ENCODE assay signal across 9 mouse cellular contexts in the genomic region with DNA sequence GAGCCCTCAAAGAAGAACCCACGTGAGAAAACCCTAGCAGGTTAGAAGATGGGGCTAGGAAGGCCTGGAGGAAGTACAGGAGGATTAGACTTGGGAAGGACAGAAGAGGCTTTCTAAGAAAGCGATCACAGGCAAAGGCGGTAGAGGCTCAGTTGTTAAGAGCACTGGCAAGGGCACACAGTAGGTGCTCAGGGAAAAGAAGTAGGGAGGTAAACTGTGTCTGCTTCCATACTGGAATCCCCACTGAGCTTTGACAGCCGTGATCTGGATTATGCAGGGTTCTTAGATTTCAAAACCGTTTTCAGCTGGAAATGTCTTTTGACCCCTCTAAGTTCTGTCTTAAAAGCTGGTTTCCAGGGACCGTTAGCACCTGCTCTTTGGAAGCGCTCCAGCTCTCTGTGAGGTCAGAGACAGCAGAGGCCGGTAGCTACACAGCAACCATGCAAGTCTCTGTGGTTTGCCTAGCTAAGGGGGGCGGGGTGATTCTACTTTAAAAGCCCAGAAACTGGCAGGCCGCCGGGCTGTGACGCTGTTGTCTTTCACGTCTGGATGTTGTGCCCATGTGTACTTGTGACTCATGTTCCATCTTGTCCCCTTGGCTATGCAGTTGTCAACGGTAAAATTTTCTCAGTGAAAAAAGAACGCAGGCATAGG. TPM values are rescaled to one million over a fixed set of nuclear protein-coding genes. Genes with fewer than 3 reads are reported as not detected.
DNase-seq lines count a peak whose midpoint lies in the region; ATAC-seq and TF ChIP-seq lines count a peak whose summit lies in the region.
"Had no signal": no experiment of that assay in that cellular context is flagged by ENCODE, and none has a peak within 500 bp of the region (broad histone marks: within the 10 kb centered on the region; RNA-seq: fewer than 3 reads in every experiment).

No protein-coding gene starts in this region.

- H3K27me3 ChIP-seq in hindbrain, embryonic 14.5 days (ENCODE audit: control insufficient read depth, insufficient read depth, low read length) = no peaks in the 10 kb centered on the region
- no peaks in the 10 kb centered on the region for H3K27me3 ChIP-seq in hindbrain, embryonic 16.5 days (replicated peaks; ENCODE audit: control insufficient read depth, insufficient read depth, low read length)
- H3K27me3 ChIP-seq in MEL (ENCODE audit: control insufficient read depth in 1 of 2, insufficient read depth in 2 of 2, low read length in 2 of 2) = no peaks in the 10 kb centered on the region
- H3K27me3 ChIP-seq in spleen, adult 2 months (ENCODE audit: control insufficient read depth, insufficient read depth, low read length) = no peaks in the 10 kb centered on the region
- no peaks in the 10 kb centered on the region for H3K27me3 ChIP-seq in hindbrain, embryonic 11.5 days (ENCODE audit: control insufficient read depth, insufficient read depth, low read length)

- no peaks in the 10 kb centered on the region for H3K4me1 ChIP-seq in hindbrain, embryonic 14.5 days (replicated peaks; ENCODE audit: control insufficient read depth, insufficient read depth, low read length)
- H3K4me1 ChIP-seq in hindbrain, embryonic 16.5 days (ENCODE audit: control insufficient read depth, insufficient read depth, low read depth, low read length) = no peaks in the 10 kb centered on the region
- peaks cover 30 to 41% of the 10 kb centered on the region in 2 experiments for H3K4me1 ChIP-seq in MEL (ENCODE audit: control insufficient read depth in 1 of 2, insufficient read depth in 2 of 2, low read length in 2 of 2)
- no peaks in the 10 kb centered on the region; the same call in 1 of the 2 replicates for H3K4me1 ChIP-seq in spleen, adult 2 months (ENCODE audit: control insufficient read depth, insufficient read depth, insufficient read length)
- no peaks in the 10 kb centered on the region for H3K4me1 ChIP-seq in hindbrain, embryonic 11.5 days (replicated peaks; ENCODE audit: control insufficient read depth, insufficient read depth, low read length)

- H3K4me3 ChIP-seq in hindbrain, embryonic 14.5 days (replicated peaks; ENCODE audit: low read length) = no peak overlapping the region
- no peak overlapping the region for H3K4me3 ChIP-seq in hindbrain, embryonic 16.5 days (ENCODE audit: low read length)
- peak overlapping the region in 1 of 2 experiments; percentile 1; a peak in 1 of 4 replicates for H3K4me3 ChIP-seq in MEL (ENCODE audit: control insufficient read depth in 1 of 2, insufficient read depth in 1 of 2, low read depth in 2 of 2, low read length in 2 of 2)
- H3K4me3 ChIP-seq in spleen, adult 2 months (ENCODE audit: extremely low read depth, insufficient read depth, insufficient read length) = no peak overlapping the region
- no peak overlapping the region for H3K4me3 ChIP-seq in hindbrain, embryonic 11.5 days (ENCODE audit: low read depth, low read length)

- no peak for ATAC-seq in hindbrain, embryonic 14.5 days (ENCODE audit: low FRiP score)
- ATAC-seq in hindbrain, embryonic 16.5 days = no peak
- ATAC-seq in hindbrain, embryonic 11.5 days (ENCODE audit: low FRiP score) = no peak

- DNase-seq in hindbrain, embryonic 14.5 days (ENCODE audit: low spot score) = peak; percentile 32
- peak; percentile 96 for DNase-seq in MEL (ENCODE audit: low read depth, low spot score)
- peak; percentile 6 to 14 for DNase-seq in frontal cortex, postnatal 10 days (ENCODE audit: low spot score in 2 of 2)
- peak; percentile 4 to 13 for DNase-seq in left cerebral cortex, postnatal 36 days (ENCODE audit: low spot score in 2 of 2)
- peak; percentile 42 to 63 for DNase-seq in spleen, adult 2 months (ENCODE audit: low read depth in 1 of 2, low spot score in 2 of 2)
- no peak for DNase-seq in embryo, embryonic 11 days
- no peak for DNase-seq in hindbrain, embryonic 11.5 days (ENCODE audit: low spot score)

- no peak; the same call in 1 of the 2 replicates for TF ChIP-seq RAD21 in MEL (IDR thresholded peaks at IDR 0.05; ENCODE audit: low read depth, low read length)

- peak in 1 of 2 experiments; percentile 40; a peak in 1 of 4 replicates for TF ChIP-seq POLR2A in MEL (IDR thresholded peaks at IDR 0.05; ENCODE audit: control insufficient read depth in 1 of 2, insufficient read depth in 1 of 2, low read depth in 1 of 2, low read length in 2 of 2, poor library complexity in 1 of 2)
- TF ChIP-seq POLR2A in spleen, adult 2 months (IDR thresholded peaks at IDR 0.05; ENCODE audit: low read depth, low read length) = no peak

- no peak overlapping the region for H3K4me2 ChIP-seq in hindbrain, embryonic 14.5 days (replicated peaks)
- no peak overlapping the region for H3K4me2 ChIP-seq in hindbrain, embryonic 16.5 days (ENCODE audit: low read length)
- H3K4me2 ChIP-seq in hindbrain, embryonic 11.5 days (replicated peaks; ENCODE audit: low read depth, low read length) = no peak overlapping the region

- 56% methylated on average over 15 of the region's 15 CpGs for WGBS in hindbrain, embryonic 14.5 days
- WGBS in hindbrain, embryonic 16.5 days = 58% methylated on average over 15 of the region's 15 CpGs
- WGBS in spleen, adult 2 months = 14% methylated on average over 15 of the region's 15 CpGs
- 68% methylated on average over 15 of the region's 15 CpGs for WGBS in hindbrain, embryonic 11.5 days

- H3K27ac ChIP-seq in hindbrain, embryonic 14.5 days = no peak overlapping the region
- no peak overlapping the region for H3K27ac ChIP-seq in hindbrain, embryonic 16.5 days (ENCODE audit: low read depth, low read length)
- peak overlapping the region; percentile 95 for H3K27ac ChIP-seq in MEL (ENCODE audit: control insufficient read depth, low read depth, low read length)
- no peak overlapping the region for H3K27ac ChIP-seq in spleen, adult 2 months (ENCODE audit: insufficient read depth, low read length)
- H3K27ac ChIP-seq in hindbrain, embryonic 11.5 days (ENCODE audit: low read depth, low read length) = no peak overlapping the region
- H3K27ac ChIP-seq: liver, embryonic 14.5 days had no signal

- H3K9me3 ChIP-seq in hindbrain, embryonic 14.5 days (ENCODE audit: control insufficient read depth, low read length) = no peaks in the 10 kb centered on the region
- H3K9me3 ChIP-seq in hindbrain, embryonic 16.5 days (ENCODE audit: control insufficient read depth, low read length) = no peaks in the 10 kb centered on the region
- no peaks in the 10 kb centered on the region for H3K9me3 ChIP-seq in MEL (replicated peaks; ENCODE audit: insufficient read depth, low read length)
- H3K9me3 ChIP-seq in hindbrain, embryonic 11.5 days (ENCODE audit: control insufficient read depth, low read length) = no peaks in the 10 kb centered on the region

- no peak for TF ChIP-seq CTCF in MEL (IDR thresholded peaks at IDR 0.05 in 2 of 3, conservative IDR thresholded peaks at IDR 0.05 in 1 of 3; ENCODE audit: control insufficient read depth in 1 of 3, insufficient read depth in 1 of 3, low read depth in 2 of 3, low read length in 3 of 3, poor library complexity in 1 of 3, severe bottlenecking in 1 of 3)
- no peak for TF ChIP-seq CTCF in spleen, adult 2 months (IDR thresholded peaks at IDR 0.05; ENCODE audit: extremely low read depth, insufficient read depth, insufficient read length, insufficient replicate concordance)

- intact Hi-C loops in left cerebral cortex, postnatal 36 days (cut with DNase I) = no loop called here

- H3K79me2 ChIP-seq in MEL (ENCODE audit: control insufficient read depth, insufficient read depth, low read length, poor library complexity) = no peaks in the 10 kb centered on the region

- peak; percentile 80 to 89 for TF ChIP-seq EP300 in MEL (IDR thresholded peaks at IDR 0.05; ENCODE audit: low read depth in 1 of 2, low read length in 2 of 2)

- no peaks in the 10 kb centered on the region for H3K36me3 ChIP-seq in hindbrain, embryonic 14.5 days (replicated peaks; ENCODE audit: control insufficient read depth, insufficient read depth)
- no peaks in the 10 kb centered on the region for H3K36me3 ChIP-seq in hindbrain, embryonic 16.5 days (ENCODE audit: control insufficient read depth, insufficient read depth, low read length)
- peaks cover 0 to 41% of the 10 kb centered on the region in 2 experiments; a peak in 3 of 4 replicates for H3K36me3 ChIP-seq in MEL (ENCODE audit: control insufficient read depth in 1 of 2, insufficient read depth in 2 of 2, low read length in 2 of 2)
- no peaks in the 10 kb centered on the region for H3K36me3 ChIP-seq in spleen, adult 2 months (ENCODE audit: control insufficient read depth, insufficient read depth, low read length)
- H3K36me3 ChIP-seq in hindbrain, embryonic 11.5 days (ENCODE audit: control insufficient read depth, insufficient read depth, low read length) = no peaks in the 10 kb centered on the region

- no peak overlapping the region for H3K9ac ChIP-seq in hindbrain, embryonic 14.5 days
- no peak overlapping the region for H3K9ac ChIP-seq in hindbrain, embryonic 16.5 days (ENCODE audit: low read depth, low read length)
- peak overlapping the region; percentile 65 for H3K9ac ChIP-seq in MEL (ENCODE audit: control insufficient read depth, low read depth, low read length, poor library complexity, severe bottlenecking)
- H3K9ac ChIP-seq in hindbrain, embryonic 11.5 days (ENCODE audit: low read depth, low read length) = no peak overlapping the region
- H3K9ac ChIP-seq: liver, embryonic 14.5 days had no signal

TF ChIP-seq in MEL, 35 proteins besides CTCF, POLR2A, EP300 and RAD21 (continues in another document):
- 0 out of 2 replicates have a peak, but pooled peaks have one; percentile 62 for TF ChIP-seq GABPA (IDR thresholded peaks at IDR 0.05; ENCODE audit: low read depth, low read length)
- peak; percentile 68 for TF ChIP-seq MYC (IDR thresholded peaks at IDR 0.05; ENCODE audit: low read depth, low read length)
- TF ChIP-seq JUND (IDR thresholded peaks at IDR 0.05; ENCODE audit: low read depth, low read length) = 0 out of 2 replicates have a peak, but pooled peaks have one; percentile 58
- 0 out of 2 replicates have a peak, but pooled peaks have one; percentile 40 for TF ChIP-seq MEF2A (IDR thresholded peaks at IDR 0.05; ENCODE audit: extremely low read depth, insufficient replicate concordance, low read depth, low read length, poor library complexity, severe bottlenecking)
- TF ChIP-seq CHD1 (IDR thresholded peaks at IDR 0.05; ENCODE audit: low read depth, low read length) = 0 out of 2 replicates have a peak, but pooled peaks have one; percentile 71
- TF ChIP-seq GATA1 (IDR thresholded peaks at IDR 0.05; ENCODE audit: low read depth, low read length) = no peak
- TF ChIP-seq KAT2A (conservative IDR thresholded peaks at IDR 0.05; ENCODE audit: low read depth, low read length) = peak; percentile 51

RNA-seq across cellular contexts. Expression of a gene that starts 43.8 kb away (rescaled TPM):
- 92.5 and 102 TPM in 2 replicates for polyA plus RNA-seq in hindbrain, embryonic 14.5 days (2014; fragmentation: Nextera tagmentation; extraction: Ambion mirVana)
- 88.1 and 95.4 TPM in 2 replicates for polyA plus RNA-seq in hindbrain, embryonic 16.5 days (2015; fragmentation: Nextera tagmentation; extraction: Ambion mirVana)
- total RNA-seq in MEL (2012; rRNA removed) = 115 and 133 TPM in 2 replicates
- polyA plus RNA-seq in MEL (2012; ENCODE audit: insufficient read depth in 1 of 2, insufficient read length in 2 of 2, low read depth in 1 of 2, low replicate concordance in 2 of 2, missing spikeins in 1 of 2) = 100 to 1,000 TPM in 1 of 2 experiments, not detected in 1; 103 TPM
- total RNA-seq in left cerebral cortex, postnatal 36 days (2021) = 10 to 100 TPM; 59.0 to 72.3 TPM
- polyA plus RNA-seq in spleen, adult 2 months (2012; rRNA removed) = 7.6 and 9.3 TPM in 2 replicates
- 125 and 134 TPM in 2 replicates for polyA plus RNA-seq in hindbrain, embryonic 11.5 days (2014; fragmentation: Nextera tagmentation; extraction: Ambion mirVana)

Comparison
In these comparisons a context has a peak if more than half of its experiments do, and no peak if none do; other contexts are left out.
1. DNase-seq: peak in hindbrain, embryonic 14.5 days (single experiment), MEL (single experiment), frontal cortex, postnatal 10 days (2 of 2), left cerebral cortex, postnatal 36 days (2 of 2) and spleen, adult 2 months (2 of 2); none in embryo, embryonic 11 days (single experiment) and hindbrain, embryonic 11.5 days (single experiment).